Mouse (Mus musculus): Measurements from ENCODE around the gene Pde10a.

GRCm38 (mm10) chr17:8523986-8524385 is 1.2 kb upstream of the Pde10a start:
- TF ChIP-seq CTCF (IDR thresholded peaks at IDR 0.05; ENCODE audit: extremely low read depth, insufficient read length, insufficient replicate concordance, low read depth, low read length) (no peak), POLR2A (IDR thresholded peaks at IDR 0.05; ENCODE audit: low read depth, low read length) (no peak)

Measured in small intestine, adult 2 months (tissue).